Mouse (Mus musculus) monocyte, adult 5-6 weeks (primary cell): ENCODE measurements around the gene Ankrd9. TPM values are rescaled to one million over a fixed set of nuclear protein-coding genes. Genes with fewer than 3 reads are reported as not detected.

ENCODE experiments used
- ATAC-seq: fragments of 153-309, 156-312 bp; replicated peaks from 2 replicates; pipeline ENCODE4 v1.8.0; 2017; ENCODE audit warnings: mild to moderate bottlenecking; ENCODE audit not compliant: low TSS enrichment, insufficient number of reproducible peaks, severe bottlenecking, poor library complexity, low FRiP score
- total RNA-seq: library from RNA; stranded (forward); fragments of 200-1000, 200-491, 200-594 nt; gene quantifications from 3 replicates; pipeline ENCODE4 v1.2.3, GENCODE M21; 2017

The Ankrd9 gene
- total RNA-seq, result 3.8 to 5.8 TPM (median 5.5 TPM) in 3 replicates

DNA sequence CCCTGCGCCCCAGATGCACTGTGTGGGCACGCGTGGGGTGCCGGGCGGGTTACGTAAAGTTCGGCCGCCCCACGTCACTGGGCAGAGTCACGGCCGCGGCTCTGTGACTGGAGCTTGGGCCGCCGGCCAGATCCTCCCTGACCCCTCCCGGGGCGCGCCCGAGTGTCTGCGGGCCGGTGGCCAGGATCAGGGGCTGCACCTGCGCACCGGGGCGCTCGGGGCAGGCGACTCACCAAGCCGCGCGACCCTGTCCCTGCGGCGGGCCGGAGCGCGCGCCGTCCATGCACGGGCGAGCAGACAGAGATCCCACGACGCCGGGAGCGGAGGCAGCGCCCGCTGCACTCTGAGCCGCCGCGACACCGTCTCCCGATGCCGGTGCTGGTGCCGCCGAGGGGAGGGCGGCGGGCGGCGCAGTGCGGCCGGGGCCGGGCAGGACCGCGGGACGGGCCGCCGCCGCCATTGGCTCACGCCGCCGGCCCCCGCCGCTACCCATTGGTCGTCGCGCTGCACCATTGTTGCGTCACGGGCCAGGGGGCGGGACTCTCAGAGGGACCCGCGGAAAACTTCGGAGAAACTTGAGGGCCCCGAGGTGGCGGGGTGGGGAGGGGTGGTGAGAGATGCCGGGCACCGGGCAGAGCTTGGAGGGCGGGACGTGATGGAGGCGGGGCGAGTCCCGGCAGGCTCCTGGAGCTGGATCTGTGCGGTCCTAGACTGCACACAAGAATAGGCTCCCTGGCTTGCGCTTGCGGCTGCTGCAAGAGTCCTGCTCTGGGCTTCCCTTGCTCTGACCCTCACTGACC lies at the start of gene Ankrd9:
Gene Ankrd9, minus strand, starts transcription at position 434 of the 800 bp plus-strand sequence.
- ATAC-seq, result peak; percentile 79

DNA sequence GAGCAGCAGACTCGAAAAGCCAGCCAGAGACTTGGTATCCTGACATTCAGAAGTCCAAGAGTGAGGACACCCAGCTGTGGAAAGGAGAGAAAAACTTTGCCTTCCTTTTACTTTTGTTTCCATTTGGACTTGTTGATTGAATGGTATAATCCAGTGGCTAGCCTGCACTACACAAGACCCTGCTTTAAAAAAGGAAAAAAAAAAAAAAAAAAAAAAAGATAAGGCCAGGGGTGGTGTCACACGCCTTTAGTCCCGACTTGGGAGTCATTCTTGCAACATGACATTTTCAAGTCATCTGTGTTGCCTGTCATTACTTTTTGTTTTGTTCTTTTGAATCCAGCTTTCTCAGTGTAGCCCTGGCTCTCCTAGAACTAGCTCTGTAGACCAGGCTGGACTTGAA lies 42.7 kb upstream of the Ankrd9 start:
- ATAC-seq, result no peak

DNA sequence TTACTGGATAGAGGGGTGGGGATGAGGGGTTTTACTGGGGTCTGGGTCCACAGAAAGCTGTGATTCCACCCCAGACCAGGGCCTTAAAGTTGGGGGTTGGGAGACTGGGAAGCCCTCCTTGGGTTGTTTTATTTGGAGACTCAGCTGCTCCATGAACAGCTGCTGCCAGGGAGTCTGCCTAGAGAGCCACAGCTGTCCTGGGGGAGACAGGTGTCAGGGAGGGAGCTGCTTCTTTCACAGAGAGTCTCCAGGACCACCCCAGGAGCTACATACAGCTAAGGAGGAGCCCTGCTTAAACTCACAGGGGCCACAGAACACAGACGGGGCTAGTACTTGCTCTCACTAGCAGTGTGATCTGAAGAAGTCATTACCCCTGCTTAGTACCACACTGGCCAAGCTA lies 42.3 kb upstream of the Ankrd9 start:
- no peak for ATAC-seq

DNA sequence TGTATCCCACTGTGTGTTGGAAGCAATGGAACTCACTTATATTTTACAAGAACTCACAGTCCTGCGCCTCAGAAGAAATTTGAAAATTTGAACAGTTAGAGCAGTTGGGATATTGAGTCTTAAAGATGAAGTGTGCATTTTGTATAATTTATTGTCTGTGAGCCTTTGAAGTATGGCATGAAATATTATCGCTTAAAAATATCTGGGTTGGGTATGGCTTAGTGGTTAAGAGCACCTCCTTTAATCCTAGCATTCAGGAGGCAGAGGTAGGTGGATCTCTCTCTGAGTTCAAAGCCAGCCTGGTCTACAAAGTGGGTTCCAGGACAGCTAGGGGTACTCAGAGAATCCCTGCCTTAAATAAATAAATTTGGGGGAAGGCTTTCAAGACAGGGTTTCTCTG lies 40.2 kb upstream of the Ankrd9 start:
- no peak for ATAC-seq

DNA sequence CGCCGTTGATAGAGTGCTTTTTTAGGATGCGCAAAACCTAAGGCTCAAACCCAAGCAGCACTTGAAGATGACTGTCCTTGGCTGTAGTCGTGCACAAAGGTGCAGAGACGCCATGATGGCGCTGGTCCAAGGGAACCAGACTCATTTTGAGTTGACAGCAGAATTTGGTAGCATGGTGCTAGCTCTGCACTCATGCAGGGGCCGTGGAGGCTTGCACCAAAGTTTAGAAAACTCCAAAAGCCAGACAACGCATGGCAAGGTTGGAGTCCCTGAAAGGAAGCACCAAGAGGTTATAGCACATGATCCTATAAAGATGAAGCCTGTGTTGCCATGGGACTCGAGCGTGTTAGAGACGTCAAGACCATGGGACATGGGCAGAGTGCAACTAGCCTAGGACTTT lies 39.2 kb upstream of the Ankrd9 start:
- no peak for ATAC-seq

DNA sequence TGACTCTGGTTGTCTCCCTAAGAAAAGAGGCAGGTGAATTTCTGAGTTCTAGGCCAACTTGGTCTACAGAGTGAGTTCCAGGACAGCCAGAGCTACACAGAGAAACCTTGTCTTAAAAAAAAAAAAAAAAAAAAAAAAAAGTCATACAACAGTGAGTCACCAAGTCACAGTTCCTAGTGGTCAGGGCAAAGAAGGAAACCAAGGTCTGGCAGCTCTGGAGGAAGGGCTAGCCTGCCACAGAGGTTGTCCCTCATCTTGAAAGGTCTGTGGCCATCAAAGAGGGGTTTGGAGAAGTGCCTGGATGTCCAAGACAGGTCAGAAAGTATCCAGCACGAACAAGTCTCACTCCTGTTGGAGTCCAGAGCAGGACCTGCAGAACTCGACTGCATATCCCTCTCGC lies 38.0 kb upstream of the Ankrd9 start:
- ATAC-seq, result no peak

DNA sequence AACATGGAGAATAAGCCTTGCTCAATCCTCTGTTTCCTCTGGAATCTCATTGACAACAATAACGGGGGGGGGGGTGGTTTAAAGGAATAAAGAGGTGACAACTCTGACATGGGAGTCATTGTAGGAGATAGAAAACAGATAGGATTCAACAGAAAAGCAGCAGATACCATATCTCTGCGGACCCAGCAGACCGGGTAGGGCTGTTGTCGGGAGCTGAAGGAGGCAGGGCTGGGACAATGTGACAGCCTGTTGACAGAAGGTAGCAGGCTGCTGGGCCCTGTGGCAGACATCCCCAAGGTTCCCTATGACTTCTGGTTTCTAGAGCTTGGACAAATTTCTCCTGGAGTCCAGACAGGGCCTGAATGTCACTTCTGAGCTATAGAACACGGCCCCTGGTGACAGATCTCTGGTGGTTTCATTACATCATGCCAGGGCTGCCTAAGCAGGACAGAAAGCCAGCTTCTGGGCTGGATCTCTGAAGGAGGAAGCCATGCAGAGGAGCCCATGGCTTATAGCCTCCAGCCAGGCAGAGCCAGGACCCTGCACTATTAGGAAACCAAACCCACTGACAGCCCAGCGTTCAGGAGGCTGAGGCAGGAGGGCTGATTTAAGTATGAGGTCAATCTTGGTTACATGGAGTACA lies 30.9 kb upstream of the Ankrd9 start:
- no peak for ATAC-seq

DNA sequence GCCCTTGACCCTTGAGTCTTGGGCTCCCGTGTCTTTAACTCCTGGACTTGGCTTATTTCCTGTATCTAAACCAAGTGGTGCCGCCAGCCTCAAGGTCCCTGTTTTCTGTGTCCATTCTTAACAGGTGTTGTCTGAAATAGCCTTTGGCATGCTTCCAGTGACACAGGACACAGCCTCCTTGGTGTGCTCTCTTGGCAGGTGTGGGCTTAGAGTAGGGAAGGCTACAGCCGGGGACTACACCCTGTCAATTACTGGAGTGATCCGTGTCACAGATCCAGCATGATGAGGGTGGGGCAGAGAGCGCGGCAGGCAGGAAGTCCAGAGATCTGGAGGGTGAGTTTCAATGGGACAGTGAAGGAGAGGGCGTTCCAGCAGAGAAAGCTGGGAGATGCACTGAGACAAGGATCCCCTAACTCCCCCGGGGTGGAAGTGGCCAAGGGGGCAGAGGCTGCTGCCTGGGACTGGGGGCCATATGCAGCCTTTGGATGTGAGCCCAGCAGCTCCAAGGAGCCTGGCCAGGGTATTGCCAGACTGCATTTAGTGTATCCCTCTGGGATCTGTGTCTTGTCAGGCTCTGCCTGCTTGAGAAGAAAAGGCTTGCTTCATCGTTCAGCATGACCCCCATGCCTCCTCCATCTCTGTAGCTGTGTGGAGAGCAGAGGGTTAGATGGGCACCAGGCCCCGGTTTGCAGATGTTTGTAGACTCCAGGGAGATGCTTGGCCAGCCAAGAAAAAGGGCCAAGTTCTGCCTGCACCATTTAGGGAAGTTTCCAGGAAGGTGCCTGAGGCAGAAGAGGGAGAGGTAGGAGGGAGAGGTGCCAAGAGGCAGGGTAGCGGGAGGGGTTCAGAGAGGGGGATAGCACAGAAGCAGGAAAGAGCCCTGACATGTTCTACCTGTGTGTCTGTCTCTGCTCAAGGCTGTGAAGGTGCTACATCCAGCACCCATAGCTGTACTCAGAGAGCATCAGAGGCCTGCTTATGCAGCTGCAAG lies 30.0 kb upstream of the Ankrd9 start:
- no peak for ATAC-seq

DNA sequence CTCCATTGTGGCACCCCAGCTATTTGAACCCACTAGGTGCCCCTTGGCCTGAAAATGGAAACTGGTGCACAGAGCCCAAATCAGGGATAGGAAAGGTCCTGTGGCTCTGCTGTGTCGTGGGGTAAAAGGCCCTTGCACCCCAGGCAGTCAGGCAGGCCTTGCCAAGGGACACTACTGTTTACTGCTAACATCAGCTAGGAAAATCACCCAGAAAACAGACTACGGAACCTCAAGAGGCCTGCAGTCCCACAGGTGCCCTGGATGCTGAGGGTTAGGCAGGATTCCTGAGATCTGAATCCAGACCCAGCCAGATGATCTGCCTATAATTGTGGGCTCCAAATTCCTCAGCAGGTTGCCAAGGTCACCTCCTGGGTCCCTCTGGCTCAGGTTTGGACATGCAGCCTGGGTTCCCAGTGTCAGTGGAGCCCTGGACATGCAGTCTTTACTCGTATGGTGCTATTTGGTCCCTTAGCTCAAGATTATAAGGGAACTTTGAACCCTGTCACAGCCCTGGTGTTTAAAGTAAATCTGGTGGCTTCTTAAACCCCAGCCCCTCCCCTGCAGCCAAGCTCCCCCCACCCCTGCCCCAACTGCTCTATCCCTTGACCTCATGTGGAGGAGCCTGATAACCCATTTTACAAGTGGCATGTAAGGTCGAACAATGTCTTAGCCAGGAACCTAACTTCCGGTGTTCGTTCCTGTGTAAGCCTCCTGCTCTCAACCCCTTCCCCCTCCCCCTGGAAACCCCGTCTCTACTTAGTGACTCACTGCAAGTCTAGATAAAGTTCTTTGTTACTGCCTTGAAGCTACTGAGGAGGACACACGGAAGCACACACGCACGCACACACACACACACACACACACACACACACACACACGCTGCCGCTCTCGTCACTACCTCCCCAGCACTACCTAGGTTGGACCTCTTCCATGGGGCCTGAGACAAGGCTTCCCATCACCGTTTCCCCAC lies 28.6 kb upstream of the Ankrd9 start:
- ATAC-seq, result no peak

DNA sequence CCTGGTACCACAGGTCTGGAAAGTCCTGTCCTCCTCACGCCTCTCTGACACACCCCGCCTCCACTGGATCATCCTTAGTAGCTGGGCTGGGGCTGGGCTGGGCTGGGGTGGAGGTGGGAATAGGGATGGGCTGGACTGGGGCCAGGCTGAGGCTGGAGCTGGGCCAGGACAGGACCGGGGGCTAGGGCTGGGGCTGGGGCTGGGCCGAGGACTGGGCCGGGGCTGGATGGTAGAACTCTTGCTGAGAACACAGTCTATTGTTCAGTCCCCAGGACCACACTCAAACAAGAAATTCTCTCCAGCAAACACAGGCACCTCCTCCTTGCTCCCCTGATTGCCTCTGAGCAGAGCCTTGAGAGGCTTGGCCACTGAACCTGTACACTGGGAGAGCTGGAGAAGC lies 27.5 kb upstream of the Ankrd9 start:
- no peak for ATAC-seq

DNA sequence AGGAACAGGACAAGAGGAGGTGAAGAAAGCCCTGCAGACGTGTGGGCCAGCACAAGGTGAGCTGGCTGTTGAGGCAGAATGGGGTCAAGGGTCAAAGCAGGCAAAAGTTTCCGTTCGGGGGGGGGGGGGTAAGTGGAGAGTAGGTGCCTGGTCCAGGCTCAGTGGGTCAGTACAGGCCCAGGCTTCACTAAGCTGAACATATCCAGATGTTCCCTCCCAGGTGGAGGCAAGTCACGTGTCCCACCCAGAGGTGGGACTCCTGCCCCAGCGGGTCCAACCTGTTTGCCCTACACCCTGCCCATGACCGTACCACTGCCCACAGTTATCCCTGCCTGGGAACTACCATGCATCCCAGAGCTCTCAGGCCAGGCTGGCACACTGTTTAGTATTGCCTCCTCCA lies 27.0 kb upstream of the Ankrd9 start:
- ATAC-seq, result no peak

DNA sequence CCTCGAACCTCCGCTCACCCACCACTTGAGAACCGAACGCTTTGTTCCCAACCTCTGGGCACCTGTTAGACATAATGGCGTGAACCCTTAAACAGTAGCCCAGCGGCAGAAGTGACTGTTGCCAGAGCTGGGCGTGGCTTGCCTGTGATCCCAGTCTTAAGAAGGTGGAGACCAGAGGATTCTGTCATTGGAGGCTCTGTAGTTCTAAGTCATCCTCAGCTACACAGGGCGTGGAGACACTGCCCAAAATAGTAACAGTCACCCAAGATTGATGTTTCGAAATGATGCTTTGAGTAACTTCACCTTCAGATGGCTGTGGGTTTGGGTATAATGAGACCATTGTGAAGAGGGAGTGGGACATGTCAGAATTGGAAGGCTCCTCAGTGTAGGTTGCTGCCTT lies 25.3 kb upstream of the Ankrd9 start:
- no peak for ATAC-seq

DNA sequence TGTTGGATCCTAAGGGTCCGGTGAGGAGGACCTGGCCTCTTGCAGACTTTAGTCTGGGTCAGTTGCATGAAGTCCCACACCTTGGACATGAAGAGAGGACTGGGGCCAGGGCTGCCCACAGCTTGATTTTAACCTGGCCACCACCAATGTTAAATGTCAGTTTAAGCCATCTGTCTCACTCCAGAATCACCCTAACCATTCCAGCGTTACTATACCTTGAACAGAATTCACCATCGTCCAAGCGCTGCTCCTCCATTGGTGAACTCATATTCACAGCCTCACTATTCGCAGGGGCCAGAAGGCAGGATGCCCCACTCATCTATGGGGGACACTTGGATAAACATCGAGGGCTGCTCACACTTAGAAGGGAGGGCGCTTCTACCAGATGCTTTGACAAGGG lies 22.1 kb upstream of the Ankrd9 start:
- no peak for ATAC-seq

DNA sequence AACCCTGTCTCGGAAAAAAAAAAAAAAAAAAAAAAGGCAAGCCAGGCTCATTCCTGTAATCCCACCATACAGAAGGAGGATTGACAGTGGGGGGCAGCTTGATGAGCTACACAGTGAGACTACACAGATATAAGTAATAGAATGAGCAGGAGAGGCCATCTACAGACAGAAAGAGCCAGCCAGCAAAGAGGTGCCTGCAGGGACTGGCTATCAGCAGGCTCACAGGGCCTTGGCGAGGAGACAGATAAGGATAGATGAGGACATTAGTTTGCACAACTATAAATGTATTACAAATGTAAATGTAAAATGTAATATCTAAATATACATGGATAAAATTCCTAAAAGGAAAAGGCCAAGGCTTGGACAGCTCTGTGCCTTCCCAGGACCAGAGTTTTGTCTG lies 21.0 kb upstream of the Ankrd9 start:
- no peak for ATAC-seq

DNA sequence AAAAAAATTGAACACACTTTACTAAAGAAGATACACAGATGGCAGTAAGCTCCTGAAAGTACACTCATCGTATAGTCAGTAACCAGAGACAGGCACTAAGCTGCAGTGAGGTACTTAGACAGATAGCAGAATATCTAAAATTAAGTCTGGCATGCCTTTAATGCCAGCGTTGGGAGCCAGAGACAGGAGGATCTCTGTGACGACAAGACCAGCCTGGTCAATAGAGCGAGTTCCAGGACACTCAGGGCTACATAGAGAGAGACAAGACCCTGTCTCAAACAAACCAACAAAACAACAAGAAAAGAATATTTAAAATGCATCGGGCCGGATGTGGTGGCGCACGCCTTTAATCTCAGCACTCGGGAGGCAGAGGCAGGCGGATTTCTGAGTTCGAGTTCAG lies 19.3 kb upstream of the Ankrd9 start:
- ATAC-seq, result no peak

DNA sequence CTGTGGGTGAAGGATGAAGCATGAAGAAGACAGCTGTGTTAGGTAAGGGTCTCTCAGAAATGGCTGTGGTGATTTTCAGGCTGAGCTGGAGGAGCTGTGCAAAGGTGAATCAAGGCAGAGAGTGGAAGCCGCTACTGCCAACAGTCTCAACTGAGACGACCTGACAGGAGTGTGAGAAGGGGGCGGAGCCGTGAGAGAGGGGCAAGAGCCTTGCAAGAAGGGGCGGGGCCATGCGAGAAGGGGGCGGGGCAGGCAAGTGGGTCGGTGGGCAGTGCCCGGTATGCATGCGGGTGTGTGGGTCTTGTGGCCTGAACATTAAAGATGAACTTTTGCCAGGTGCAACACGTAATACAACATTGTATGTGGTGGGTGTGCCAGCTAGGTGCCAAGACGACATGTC lies 15.8 kb upstream of the Ankrd9 start:
- no peak for ATAC-seq

DNA sequence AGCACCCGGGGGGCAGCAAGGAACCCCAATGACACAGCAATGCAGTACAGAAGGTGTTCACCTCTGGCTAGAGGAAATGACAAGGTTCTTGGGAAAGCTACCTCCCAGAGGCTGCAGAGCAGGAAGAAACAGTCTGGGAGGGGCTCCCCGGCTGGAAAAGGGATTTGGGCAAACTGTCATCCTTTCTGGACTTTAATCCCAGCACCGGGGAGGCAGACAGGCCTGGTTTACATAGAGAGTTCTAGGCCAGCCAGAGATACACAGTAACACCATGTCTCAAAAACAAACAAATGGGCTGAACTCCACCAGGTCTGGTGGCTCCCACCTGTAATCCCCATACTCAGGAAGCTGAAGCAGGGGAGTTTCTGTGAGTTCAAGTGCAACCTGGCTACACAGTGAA lies 14.4 kb upstream of the Ankrd9 start:
- no peak for ATAC-seq

DNA sequence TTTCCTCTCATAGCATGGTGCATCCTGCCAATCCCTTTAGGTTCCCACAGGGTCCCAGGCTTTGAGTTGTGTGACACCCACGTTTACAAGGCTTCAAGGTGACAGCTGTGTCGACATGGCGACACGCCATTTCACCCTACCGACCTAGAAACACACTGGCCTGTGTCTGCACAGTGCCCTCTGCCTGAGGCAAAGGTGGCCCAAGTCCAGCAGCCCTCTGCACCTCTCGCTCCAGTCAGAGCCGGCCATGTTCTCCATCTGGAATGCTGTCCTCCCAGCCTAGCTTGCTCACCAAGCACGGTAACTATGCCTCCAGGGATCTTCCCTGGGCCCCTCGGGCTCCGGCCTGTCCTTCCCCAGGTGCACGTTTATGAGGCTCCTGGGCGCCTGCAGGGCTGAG lies 13.9 kb upstream of the Ankrd9 start:
- ATAC-seq, result no peak
